Mouse (Mus musculus): ENCODE data around the gene Mmab.

Gene Mmab

DNA sequence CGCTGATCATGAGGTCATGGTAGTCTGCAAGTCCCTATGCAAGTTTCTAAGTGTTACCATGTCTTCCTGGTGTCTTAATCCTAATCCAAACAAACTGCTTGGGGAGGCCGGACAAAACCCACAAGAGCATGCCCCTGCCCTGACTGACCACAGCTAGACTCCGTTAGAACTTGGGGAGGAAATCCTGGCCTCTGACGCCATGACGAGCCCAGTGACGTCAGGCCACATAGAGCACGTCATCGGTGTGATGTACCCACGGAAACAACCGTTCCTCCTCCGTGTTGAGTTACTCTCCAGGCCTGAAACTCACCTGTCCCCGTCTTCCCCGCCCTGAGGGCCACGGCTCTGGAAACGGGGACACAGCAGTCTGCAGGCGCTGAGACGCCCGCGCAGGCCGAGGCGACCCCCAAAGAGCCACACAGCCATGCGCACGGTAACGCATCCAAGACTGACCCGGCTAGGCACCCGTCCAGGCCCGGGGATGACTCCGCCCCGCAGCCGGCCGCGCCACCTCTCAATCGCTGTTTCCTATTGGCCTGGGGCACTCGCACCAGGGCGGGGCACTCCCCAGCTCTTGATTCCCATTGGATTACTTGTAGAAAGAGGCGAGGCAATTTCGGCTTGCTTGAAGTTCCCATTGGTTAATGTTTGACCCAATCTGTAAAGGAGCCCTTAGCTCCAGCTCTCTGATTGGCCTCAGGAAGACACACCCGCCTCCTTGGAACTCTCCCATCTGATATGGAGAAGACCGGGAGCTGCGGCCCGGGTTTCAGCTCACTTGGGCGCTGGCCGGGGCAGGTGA, at the start of gene Mmab, which contains the start of gene Mvk:
Mmab (minus strand) TSS at position 495 of the 802 bp plus-strand sequence.
Mvk (plus strand) TSS at position 704 of the 802 bp plus-strand sequence.
- peak; percentile 99 for DNase-seq

DNA sequence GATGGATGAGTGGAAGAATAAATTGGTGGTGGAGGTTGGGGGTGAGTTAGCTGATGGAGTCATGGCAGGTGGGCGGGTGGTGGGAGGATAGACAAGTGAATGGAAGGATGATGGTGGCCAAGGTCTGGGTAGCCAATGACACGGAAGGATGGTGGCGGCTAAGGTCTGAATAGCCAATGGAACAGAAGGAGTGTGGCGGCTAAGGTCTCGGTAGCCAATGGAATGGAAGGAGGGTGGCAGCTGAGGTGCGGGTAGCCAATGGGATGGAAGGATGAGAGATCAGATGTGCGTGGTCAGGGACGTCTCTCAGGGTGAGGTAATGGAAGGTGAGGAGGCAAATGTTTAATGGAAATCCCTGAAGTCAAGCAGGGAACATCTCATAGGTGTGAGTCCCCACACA, 46.4 kb upstream of the Mmab start:
- DNase-seq = no peak

- no peak for DNase-seq
Measured at GRCm38 (mm10) chr5:114489570-114489969, 45.7 kb upstream of the Mmab start.

GRCm38 (mm10) chr5:114485685-114486084, 41.8 kb upstream of the Mmab start:
- no peak for DNase-seq

DNA sequence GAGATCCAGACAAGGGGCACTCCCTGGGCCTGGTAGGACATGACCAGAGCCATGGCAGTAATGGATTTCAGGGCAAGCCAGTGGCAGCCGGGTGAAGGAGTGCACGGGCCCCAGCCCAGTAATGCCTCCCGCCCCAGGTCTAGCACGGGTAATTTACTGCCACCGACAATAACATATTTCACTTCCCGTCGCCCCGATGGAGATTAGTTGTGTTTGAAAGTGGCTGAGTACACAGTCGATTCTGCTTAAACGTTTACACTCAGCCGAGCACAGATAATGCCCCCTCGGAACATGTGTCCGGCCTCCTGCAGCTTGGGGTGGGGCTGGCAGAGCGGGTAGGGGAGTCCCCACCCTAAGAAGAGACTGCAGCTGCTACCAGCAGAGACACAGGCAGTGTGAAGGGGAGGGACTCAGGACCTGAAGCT, 38.7 kb upstream of the Mmab start:
- DNase-seq = no peak

- no peak for DNase-seq
Measured at GRCm38 (mm10) chr5:114478267-114478666, 34.4 kb upstream of the Mmab start.

DNA sequence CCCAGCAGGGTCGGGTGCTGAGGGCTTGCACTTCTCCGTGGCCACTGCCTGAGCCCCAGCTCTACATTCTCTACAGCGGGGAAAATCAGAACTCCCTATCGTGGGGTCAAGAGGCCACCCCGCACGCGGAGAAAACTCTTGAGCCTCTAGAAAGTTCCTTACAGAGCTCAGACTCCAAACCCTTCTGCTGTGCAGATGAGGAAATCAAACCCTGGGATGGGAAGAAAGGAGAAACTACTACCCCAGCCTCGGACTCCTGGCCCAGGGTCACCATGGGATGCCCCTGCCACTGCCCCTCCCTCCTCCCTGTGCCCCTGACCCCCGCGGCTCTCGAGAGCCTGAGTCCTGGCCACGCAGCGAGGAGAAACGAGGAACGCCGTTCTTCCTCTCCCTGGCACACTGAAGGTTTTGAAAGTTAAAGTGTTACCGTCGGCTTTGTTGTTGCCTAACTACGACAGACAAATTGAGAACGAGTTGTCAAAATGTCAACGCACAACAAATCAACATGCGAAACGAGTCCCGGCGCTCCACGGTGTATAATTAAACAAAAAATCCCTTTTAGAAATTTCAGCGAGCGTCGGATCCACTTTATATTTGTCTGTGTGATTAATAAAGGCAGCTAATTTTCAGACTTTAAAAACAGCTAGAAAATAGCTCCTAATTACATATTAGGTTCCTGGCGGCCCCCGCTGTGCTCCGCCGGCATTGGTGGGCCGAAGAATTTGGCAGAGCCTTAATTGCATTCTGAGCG, 31.1 kb upstream of the Mmab start:
- no peak for DNase-seq

- DNase-seq = no peak
Measured at GRCm38 (mm10) chr5:114470359-114470758, 26.5 kb upstream of the Mmab start.

GRCm38 (mm10) chr5:114468007-114468406, 24.1 kb upstream of the Mmab start:
- DNase-seq = no peak

- peak; percentile 64 for DNase-seq
Measured at GRCm38 (mm10) chr5:114467430-114467829, 23.6 kb upstream of the Mmab start.

DNA sequence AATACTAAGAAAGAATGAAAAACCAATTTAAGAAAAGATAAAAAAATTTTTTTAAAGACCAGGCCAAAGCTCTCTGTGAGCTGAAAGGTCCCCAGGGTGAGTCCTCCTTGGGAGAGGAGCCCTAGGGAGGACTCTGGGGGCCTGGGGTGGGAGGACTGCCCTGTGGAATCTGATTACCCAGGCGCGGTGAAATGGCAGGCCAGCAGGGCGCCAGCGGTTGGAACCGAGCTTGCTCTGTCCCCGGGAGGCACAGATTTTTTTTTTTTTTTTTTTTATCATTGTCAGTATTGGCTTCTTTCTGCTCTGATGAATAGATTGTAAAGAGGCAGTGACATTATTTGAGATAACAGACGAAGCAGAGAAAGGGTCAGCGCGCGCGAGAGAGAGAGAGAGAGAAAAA, 23.2 kb upstream of the Mmab start:
- DNase-seq = no peak

DNA sequence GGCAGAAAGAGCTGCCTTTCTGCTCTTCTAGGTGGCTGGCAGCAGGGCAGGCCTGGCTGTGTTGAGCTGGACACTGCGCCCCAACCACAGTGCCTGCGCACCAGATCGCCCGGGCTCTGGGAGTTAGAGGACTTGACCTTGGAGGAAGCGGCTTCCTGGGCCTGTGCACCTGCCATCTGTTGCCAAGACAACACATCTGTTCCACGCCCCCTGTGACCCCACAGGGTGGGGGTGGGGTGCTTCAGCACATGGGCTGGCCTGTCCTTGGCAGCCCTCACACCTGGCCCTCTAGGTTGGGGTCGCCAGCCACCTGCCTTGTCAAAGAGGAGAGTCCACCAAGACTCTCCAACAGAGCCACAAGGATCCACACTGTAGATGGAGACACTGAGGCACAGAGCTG, 21.8 kb upstream of the Mmab start:
- no peak for DNase-seq

DNA sequence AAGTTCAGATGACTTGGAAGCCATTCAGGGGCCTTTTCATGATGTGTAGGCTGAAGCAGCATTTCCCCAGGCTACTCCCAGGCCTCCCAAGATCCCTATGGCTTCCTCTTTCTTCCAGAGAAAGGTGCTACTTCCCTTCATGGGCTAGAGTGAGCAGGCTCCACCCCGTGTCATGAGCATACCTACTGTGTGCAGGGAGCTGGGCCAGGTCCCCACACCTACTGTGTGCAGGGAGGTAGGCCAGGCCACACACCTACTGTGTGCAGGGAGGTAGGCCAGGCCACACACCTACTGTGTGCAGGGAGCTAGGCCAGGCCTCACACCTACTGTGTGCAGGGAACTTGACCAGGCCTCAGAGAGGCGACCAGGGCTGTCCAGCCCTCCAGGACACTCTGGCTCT, 20.7 kb upstream of the Mmab start:
- no peak for DNase-seq

GRCm38 (mm10) chr5:114462067-114463040, 18.5 kb upstream of the Mmab start:
- no peak for DNase-seq

DNA sequence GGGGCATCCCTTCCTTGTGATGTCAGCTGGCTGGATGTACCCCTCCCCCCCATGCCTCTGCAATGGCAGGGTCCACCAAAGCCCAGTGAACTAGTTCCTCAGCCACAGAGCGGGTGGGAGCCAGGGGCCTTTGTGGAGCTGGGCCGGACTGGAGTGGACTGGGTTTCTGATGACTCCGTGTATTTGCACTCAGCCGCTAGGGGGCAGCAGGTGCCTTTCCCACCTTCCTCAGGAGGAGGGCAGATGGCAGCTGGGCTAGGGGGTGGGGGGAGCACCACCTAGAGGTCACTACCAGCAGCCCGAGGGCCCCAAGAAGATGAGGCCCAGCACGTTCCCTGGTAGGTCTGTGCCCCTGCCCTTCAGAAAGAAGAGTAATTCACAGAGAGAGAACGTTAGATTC, 17.4 kb upstream of the Mmab start:
- peak; percentile 84 for DNase-seq

GRCm38 (mm10) chr5:114456995-114457605, 13.2 kb upstream of the Mmab start:
- no peak for DNase-seq

GRCm38 (mm10) chr5:114456287-114456686, 12.4 kb upstream of the Mmab start:
- DNase-seq = no peak

DNA sequence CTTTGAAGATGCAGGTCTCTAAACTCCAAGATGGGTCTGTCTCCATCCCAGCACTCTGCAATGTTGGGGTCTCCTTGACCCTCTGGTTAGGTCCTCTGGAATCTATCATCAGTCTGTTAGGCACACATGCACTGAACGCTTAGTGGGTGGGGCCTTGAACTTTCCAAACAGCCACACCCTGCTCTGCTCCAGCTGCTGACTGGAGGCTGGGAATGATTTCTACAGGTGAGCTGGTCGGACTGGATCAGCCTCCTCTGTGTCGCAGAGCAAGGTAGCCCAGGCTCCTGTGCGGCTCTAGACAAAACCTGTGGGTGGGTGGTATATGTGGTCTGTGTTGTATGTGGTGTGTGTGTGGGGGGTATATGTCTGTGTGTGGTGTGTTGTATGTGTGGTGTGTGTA, 5.2 kb upstream of the Mmab start:
- DNase-seq = peak; percentile 12

DNA sequence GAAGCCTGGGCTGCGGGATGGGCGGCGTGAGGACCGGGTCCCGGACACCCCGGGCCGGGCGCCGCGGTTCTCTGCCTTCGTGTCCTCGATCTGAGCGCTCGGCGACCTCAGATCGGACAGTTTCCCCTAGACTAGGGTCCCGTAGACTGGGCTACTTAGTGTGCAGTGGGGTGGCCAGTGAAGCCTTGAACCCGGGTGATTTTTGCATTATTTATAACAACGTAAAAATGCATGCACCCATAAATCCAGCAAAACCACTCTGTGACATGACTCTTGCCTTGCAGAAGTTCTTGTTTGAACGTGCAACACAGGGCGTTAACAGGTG, 470 bp upstream of the Mmab start:
- no peak for DNase-seq

DNA sequence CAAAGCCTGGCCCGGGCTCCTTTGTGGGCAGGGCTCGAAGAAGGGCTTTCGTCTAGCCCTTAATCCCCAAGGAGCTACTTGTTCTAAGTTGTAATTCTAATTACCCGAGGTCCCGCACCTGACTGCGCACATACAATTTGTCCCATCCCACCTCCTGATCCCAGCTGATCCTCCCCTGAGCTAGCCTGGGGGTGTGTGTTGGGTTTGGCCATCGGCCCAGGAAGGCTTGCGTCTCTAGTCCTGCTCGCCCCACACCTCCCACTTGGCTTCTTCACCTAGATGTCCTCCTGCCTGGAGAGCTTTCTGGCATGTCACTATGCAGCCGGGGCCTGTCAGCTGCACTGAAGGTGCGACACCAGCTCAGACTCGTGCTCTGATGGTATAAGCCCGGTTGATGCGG, 8.3 kb downstream of the Mmab start:
- DNase-seq = no peak

- no peak for DNase-seq
Measured at GRCm38 (mm10) chr5:114434359-114434758, 9.5 kb downstream of the Mmab start.

DNA sequence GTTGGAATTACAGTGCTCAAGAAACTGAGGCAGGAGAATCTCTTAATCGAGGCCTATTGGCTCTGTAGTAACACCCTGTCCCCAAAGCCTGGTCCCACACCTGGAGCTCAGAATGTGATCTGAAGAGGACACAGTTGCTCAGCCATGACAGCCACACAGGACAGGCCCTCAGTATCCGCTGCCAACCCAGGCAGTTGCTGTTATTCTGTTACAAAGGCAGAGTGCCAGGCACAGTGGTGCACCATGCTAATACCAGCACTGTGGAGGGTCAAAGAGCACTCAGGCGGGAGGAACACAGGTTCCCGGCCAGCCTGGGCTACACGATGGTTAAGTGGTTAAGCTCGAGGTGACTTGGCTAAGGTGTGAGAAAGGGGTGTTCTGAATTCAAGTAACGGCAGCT, 14.1 kb downstream of the Mmab start:
- no peak for DNase-seq

DNA sequence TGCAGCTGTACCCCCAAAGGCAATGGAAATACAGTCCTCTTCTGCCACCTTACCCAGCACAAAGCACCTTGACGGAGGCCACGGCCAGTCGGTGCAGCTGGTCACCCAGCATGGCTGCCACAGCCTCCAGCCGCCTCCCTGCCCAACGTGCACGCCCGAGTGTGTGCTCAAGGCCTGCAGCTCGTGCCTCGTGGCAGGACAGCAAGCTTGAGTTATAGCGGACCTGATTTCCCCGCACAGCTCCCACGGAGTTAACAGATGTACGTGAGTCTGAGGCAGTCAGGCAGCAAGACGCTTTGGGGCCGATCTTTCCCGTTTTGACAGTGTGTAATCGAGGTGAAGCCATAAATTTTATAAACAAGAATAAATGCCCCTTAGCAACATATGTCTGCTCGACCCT, 15.2 kb downstream of the Mmab start:
- DNase-seq = no peak

Data from lung, postnatal 36 days (tissue).